Mouse (Mus musculus): ENCODE measurements around the gene Trp53tg5.

- TF ChIP-seq POLR2A (IDR thresholded peaks at IDR 0.05; ENCODE audit: low read depth, low read length) (no peak), CTCF (IDR thresholded peaks at IDR 0.05; ENCODE audit: borderline replicate concordance, insufficient read depth, low read length) (no peak)
These were observed 27.4 kb downstream of the Trp53tg5 start for GRCm38 (mm10) chr2:164446086-164446469.

All from embryonic fibroblast, embryonic 13.5 days (primary cell).